Mouse (Mus musculus): ENCODE measurements around the gene Pacsin2.
"Not testable (repeated sequence)": the region's sequence is repeated elsewhere in the genome, so short reads cannot be mapped to it uniquely, and the experiment has no call there.

The Pacsin2 gene

DNA sequence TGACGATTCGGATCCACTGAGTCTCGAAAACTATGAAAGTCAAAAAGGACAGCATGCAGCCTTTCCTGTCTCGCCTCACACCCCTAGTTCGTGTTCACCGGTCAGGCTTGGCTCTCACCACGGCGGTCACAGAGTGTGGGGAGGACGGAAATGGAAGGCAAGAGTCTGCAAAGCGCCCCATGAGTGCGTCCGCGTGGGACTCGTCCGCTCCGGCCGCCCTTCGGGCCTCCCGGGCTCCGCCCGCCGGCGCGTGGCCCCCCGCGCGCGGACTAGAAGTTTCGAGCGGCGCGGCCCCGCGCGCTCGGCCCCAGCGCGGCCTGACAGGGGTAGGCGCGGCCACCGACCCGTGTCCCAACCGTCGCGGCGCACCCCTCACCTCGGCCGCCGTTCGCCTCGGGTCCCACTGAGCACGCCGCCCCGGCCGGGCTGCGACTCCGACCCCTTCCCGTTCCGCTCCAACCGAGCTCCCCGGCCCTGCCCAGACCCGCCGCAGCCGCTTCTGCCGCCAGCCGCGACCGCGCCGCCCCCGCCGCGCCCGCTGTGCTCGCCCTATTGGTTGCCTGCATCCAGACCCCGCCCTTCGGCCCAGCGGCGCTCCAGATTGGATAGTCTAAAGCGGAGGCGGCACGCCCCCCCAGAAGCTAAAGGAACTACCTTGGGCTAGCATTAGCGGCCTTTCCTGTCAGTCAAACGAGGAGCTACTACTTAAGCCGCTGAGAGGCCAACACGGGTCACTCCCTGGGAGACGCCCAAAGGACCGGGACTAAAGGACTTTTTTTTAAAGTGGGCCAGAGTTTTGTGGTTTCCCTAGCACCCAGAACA is at the start of gene Pacsin2:
Gene Pacsin2, minus strand, starts transcription at position 524 of the 822 bp plus-strand sequence.
- DNase-seq: peak; percentile 100

DNA sequence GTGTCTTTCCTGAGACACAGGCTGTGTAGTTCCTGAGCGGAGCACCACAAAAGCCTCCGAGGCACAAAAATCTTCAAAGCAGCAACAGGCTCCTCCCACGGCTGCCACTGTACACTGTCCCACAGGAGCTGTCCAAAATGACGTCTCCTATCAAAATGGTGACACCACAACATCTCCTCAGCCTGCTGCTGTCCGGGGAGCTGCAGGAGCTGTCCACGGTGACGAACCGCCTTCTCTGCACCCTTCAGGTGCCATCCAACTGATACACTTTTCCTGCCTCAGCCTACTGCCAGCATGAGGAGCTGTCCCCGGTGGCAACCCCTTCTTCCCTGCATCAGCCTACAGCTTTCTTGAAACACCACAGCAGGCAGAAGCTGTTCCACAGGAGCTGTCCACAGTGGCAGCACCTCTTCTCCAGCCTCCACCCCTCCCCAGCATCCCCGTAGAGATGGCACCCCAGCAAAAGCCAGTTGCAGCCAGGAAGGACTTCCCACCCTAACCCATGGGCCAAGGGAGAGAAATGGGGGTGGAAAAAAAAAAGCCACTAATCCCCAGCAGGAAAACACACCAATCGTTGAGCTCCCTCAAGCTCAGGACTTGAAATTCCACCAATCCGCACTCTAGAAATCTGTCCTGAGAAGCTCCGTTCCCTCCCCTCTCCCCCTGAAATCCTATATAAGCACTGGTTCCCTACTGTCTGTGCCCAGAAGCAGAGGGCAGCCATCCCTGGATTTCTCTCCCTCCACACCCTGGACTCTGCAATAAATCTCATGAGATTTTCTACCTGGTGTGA is 48.3 kb upstream of the Pacsin2 start:
- no peak for DNase-seq

DNA sequence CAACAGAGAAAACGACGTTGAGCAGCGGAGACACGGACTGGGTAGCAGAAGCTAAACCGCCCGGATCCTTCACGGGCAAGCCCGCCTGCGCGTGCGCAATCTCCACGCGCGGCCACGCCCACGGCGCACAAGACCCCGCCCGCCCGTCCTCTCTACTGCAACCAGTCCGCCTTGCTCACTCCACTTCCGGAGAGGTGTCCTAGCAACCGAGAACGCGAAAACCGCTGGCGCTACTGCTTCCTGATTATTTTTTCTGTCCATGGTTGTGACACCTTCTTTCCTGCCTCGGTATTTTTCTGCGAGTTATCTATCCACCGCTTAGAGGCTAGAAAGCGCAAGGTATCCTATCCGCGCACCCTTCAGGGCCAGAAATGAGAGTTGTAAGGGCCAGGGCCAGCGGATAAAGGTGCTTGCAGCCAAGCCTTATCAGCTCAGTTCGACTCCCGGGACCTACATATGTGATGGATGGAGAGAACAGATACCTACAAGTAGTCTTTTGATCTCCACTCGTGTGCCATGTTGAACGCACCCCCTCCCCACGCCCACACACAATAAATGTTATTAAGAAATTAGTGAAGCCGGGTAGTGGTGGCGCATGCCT is 46.5 kb upstream of the Pacsin2 start, which contains the start of gene Ttll1:
Gene Ttll1, minus strand, starts transcription at position 89 of the 601 bp plus-strand sequence.
- peak; percentile 99 for DNase-seq

DNA sequence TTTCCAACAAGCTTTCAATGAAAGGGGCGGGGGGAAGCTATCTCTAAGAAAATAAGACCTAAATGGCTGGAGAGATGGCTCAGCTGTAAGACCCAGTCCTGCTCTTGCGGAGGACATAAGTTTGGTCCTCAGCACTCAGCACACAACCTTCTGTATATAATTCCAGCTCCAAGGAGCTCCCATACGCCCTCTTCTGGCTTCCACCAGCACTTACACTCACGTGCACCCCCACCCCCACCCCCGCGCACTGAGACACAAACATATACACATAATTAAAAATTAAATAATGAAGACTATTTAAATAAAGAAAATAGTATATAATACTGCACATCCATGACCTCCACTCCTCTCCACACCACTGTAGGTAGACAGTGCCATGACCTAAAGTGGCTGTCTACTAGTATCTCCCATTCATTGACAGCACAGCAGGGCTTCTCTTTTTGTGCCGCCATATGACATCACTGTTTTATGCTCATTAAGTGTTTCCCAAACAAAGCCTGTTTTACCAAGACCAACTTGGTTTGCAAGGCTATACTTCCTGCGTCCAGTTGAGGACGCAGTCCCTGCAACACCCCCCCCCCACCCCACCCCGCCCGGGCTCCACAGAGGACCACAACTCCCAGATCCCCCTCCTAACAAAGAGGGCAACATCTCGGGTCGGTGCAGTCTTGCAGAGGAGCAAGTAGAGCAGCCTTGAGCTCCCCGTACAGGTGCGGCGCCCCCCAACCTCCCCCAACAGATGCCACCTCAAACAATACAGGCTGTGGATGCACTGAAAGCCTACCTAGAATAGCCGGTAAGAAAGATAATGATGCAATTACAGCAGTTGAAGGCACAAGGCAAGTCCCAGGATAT is 45.8 kb upstream of the Pacsin2 start:
- no peak for DNase-seq

DNA sequence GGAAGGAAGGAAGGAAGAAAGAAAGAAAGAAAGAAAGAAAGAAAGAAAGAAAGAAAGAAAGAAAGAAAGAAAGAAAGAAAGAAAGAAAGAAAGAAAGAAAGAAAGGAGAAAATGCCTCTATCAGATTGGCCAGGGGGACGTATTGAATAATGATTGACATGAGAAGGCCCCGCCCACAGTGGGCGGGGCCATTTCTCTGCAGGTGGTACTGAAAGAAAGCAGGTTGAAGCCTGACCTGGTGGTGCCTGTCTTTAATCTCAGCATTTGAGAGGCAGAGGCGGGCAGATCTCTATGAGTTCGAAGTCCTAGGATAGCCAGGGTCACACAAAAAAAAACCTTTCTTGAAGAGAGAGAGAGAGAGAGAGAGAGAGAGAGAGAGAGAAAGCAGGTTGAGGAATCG is 37.1 kb upstream of the Pacsin2 start:
- DNase-seq: not testable (repeated sequence)

DNA sequence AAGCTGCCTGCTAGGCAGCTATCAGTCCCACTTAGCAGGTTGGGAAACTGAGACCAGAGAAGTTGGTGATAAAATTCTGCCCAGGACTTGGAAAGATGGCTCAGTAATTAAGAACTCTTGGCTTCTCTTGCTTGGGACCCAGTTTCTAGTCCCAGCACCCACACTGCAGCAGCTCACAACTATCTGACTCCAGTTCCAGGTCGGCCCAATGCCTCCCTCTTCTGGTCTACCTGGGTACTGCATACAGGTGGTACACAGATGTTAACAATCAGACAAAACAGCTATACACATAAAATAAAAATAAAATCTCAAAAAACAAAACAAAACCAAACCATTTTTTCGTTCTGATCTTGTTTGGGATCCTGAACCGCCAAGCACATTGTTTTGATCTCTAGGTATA is 35.9 kb upstream of the Pacsin2 start:
- DNase-seq: peak; percentile 71

DNA sequence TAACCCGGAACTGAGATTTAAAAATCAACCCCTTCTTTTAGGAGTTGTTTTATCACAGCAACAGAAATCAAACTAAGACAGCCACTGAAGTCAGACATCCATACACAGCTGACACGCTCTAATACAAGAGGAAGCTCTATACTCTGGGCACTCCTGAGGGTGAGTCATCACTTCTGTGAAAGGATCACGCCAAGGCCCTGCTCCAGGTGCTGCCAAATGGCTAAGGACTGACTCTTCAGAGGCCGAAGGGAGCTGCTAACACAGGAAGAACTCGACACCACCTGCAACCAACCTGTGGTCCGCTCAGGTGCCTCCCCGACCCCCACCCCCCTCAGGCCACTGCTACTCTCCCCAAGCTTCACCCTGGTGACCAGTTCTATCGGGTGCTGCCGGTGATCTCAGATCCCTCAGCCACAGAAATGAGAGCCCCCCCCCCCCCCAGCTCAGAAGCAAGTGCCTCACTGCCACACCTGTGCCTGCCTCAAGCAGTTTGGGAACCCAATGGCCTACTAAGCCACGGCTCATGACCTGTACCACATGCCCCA is 34.9 kb upstream of the Pacsin2 start:
- peak; percentile 55 for DNase-seq

DNA sequence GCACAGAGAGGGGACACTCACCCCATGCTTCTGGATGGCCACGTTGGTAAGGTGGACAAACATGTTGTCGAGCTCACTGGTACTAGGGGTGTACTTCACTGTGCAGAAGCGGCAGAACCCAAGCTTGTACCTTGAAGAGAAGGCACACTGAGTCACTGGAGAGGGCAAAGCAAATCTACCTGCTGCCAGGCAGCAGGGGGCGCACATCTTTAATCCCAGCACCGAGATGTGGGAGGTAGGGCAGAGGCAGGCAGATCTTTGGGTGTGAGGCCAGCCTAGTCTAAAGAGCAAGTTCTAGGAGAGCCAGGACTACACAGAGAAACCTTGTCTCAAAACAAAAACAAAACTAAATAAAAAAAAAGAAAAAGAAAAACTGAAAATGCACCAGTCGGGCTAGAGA is 32.9 kb upstream of the Pacsin2 start:
- peak; percentile 18 for DNase-seq

DNA sequence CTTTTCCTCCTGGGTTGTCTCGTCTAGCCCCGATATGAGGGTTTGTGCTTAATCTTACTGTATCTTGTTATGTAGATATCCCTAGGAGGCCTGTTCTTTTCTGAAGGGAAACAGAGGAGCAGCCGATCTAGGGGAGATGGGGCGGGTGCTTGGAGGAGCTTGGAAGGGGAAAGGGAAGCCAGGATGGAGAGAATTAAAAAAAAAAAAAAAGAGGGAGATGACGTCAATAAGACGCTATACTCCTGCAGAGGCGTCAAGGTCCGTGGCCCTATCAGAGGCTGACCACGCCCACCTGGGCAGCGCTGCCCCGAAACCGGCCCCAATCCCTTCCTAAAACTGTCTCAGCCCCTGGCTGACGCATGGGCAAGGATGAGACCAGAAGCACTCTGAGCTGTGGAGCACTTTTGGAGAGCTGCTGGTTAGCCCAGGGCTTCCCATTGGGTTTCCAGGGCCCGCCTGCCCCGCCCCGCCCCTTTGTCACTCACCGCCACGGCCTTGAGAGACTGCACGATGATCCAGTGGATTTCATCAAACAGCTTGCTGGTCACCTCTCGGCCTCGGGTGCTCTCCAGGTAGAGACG is 31.5 kb upstream of the Pacsin2 start:
- no peak for DNase-seq

DNA sequence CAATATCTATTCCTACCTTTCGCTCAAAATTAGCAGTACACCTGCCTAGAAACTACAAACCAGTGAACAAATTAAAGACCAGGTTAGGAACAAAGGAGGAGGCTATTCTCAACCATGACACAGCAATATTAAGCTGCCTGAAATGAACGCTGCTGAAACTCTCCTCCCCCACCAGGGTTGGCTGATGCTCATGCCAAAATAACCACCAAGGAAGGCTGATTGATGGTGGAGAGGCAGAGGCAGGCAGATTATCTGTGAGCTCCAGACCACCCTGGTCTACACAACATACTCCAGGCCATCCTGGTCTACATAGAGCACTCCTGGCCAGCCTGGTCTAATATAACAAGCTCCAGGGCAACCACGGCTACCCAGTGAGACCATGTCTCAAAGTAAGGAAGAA is 30.8 kb upstream of the Pacsin2 start:
- no peak for DNase-seq

DNA sequence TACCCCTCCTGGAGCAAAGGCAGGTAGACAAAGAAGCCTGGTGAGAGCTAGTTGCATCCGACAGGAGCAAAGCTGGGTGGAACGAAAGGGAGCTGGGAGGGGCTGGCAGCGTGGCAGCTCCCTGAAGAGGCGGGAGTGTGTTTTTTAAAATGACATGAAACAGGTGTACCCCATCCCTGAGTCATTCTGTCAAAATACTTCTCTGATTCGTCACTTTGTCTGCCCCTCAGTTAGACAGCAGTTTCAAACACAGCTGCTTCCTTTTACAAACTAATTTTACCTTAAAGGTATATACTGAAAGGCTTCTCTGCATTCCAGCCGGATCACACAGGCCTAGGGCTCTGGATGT is 30.1 kb upstream of the Pacsin2 start:
- no peak for DNase-seq

DNA sequence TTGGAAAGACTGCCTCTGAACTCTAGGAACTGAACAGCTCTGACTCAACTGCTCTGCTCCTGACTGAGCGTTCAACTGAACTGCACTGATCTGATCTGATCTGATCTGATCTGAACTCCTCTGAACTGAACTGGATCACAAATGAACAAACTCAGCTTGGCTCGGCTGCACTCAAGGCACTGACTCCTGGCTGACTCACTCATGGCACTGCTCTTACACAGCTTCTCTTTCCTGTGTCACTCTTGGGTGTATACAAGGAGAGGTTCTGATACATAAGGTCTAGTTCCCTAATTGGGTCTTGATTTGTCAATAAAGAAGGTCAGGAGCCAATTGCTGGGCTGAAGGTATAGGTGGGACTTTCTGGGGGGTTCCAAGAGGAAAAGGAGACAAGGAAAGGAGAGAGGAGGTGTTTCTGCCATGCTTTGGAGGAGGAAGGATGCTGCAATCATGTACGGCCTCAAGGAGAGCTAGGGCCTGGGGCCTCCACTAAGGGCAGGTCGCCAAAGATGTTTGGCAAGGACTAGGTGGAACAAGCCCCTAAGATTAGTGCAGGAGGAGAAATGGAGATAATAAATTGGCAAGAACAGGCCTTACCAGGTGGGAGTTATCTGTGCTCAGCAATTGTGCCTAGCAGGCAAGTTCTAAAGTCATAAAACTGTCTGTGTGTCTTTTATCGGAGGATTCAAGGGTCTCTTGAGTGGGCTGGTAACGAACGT is 29.6 kb upstream of the Pacsin2 start:
- DNase-seq: no peak

DNA sequence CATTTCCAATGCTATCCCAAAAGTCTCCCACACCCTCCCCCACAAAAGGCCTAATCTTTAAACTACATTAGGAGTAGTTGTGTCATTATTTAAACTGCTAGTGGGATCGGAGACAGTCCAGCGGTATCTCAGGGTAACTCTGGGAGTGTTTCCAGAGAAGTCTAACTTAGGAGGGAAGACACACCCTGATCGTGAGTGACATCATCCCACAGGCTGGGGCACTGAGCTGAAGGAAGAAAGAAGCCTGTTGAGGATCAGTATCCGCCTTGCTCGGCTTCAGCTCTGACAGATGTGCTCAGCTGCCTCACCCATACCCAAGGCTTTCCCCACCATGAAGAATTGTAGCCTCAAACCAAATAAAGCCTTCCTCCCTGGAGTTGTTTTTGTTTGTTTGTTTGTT is 27.5 kb upstream of the Pacsin2 start:
- peak; percentile 59 for DNase-seq

DNA sequence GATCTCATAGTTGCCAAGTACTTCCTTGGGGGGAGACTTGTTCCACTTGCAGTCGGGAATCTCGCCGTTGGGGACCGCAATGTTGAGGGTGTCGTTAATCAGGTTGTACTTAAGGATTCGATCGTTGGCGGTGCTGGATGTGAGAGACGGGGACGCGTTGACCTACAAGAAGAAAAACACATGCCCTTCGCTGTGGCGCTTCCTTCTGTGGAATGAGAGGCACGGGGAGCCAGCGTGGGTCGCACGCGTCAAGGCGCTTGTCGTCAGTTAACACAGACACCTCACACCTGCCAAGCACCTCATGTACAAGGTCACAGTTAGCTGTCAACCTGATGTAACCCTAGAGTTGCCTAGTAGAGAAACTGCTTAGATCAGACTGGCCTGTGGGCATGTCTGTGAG is 25.1 kb upstream of the Pacsin2 start:
- DNase-seq: no peak

DNA sequence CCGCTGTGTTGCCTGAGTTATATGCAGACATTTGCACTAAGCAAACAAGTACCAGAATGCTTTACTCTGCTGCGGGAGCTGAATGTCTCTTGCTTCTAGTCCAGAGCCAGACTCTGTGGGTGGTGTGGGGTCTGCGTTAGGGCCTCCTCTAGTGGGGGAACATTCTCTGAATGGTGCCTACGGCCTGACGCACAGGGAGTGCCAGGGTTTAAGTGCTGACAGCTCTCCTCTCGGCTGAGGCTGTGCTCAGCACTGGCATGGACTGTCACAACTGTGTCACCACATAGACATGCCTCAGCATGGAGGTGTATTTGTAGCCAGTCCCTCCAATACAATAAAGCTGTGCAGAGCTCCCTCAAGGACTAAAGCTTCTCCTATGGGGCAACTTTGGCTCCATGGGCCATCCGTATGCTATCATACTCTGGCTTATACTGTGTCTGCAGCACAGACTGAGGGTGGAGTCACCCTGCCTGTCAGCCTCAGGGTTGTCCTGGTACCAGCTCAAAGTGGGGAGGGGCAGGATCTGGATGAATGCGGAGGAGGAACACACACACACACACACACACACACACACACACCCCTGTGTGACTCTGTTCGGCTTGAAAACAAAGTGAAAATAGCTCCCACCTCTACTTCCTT is 23.2 kb upstream of the Pacsin2 start:
- DNase-seq: peak; percentile 24

DNA sequence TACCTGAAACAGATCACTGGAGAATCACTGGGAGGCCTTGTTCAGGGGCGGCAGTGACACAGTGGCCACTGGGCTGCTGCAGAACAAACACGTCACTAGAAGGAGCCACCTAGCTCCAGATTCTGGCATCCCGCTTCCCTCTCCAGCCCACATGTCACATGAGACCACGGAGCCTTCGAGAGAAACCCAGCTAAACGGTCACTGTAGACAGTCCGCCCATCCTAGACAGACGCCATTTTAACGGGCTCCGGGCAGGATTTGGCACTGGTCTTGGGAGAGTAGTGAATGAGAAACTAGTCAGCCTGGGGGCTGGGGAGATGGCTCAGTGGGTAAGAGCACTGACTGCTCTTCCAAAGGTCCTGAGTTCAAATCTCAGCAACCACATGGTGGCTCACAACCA is 19.9 kb upstream of the Pacsin2 start:
- no peak for DNase-seq

DNA sequence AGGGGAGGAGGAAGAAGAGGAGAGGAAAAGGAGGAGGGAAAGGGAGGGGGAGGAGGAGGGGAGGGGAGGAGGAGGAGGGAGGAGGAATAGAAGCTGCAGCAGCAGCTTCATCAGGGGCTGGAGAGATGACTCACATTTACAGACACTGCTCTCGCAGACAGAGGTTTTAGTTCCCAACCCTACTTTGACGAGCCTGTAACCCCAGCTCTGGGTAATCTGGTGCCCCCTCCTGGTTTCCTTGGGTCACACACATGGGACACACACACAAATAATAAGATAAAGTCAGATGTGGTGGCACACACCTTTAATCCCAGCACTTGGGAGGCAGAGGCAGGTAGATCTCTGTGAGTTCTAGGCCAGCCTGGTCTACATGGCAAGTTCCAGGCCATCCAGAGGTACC is 19.1 kb upstream of the Pacsin2 start:
- DNase-seq: peak; percentile 67

DNA sequence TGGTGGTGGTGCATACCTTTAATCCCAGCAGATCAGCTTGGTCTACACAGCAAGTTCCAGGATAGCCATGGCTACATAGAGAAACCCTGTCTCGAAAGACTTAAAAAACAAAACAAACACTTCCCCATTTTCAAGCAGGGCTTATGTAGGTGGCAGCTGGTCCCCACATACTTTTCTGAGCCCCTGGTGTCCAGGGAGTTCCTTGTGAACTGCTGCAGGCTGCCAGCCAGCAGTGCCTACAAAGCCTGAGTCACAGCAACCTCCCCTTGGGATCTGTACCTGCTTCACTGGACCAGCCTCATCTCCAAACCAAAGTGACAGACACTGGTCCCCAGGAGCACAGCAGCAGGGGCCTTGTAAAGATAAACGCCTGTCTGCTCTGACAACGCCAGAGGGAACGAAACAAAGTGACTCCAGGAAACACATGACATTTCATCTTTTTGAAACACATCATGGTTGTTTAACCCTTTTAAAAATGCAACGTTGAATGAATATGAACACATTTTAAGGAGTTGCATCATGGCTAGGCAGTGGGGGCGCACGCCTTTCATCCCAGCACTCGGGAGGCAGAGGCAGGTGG is 18.3 kb upstream of the Pacsin2 start:
- no peak for DNase-seq

DNA sequence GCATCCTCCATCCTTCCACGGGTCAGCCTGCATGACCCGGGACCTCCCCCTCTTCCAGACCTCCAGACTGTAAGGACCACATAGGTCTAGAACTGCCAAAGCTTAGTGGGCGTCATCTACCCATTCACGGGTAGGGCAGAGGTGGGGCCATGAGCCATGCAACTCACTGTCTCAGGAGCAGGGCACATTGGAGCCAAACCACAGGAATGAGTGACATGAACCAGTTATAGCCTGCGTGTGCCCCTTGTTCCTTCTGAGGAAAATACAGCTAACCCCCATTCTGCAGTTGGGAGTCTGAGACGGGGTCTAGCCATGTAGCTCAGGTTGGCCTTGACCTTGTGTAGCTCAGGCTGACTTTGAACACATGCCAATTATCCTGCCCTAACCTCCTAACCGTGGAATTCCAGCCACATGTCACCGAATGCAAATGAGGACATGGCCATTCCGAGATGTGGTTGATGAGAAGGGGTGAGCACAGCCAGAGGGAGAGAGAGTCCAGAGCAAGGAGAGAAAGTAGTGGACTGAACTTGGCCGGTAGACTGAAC is 16.9 kb upstream of the Pacsin2 start:
- no peak for DNase-seq

DNA sequence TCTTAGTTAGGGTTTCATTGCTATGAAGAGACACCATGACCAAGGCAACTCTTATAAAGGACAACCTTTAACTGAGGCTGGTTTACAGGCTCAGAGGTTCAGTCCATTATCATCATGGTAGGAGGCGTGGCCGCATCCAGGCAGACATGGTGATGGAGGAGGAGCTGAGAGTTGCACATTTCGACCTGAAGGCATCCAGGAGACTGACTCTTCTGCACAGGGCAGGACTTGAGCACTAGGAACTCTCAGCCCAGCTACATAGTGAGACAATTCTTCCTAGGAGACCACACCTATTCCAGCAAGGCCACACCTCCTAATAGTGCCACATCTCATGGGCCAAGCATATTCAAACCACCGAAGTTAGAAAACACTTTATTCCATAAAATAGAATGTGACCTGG is 15.4 kb upstream of the Pacsin2 start:
- DNase-seq: no peak
